Mouse (Mus musculus) splenic B cell, adult 2 months (primary cell): ENCODE results near the gene Zfp831.

Experiments used
- DNase-seq: peaks from one replicate; pipeline ENCODE4 v3.0.0-alpha.2; 2011; ENCODE audit warnings: low read depth, low spot score
- H3K27me3 ChIP-seq: 2 replicates; pipeline ENCODE4 v1.6.1; 2012; ENCODE audit warnings: mild to moderate bottlenecking, low read length, moderate library complexity, mixed read lengths; ENCODE audit not compliant: control insufficient read depth, poor library complexity, insufficient read depth, severe bottlenecking
- H3K36me3 ChIP-seq: 2 replicates; pipeline ENCODE4 v1.6.1; 2012; ENCODE audit warnings: mild to moderate bottlenecking, low read length, moderate library complexity, mixed read lengths; ENCODE audit not compliant: control insufficient read depth, poor library complexity, insufficient read depth, severe bottlenecking

Gene Zfp831

GRCm38 (mm10) chr2:174731939-174732338 is 88.6 kb downstream of the Zfp831 start:
- Histone ChIP-seq H3K36me3 (no peaks in the 10 kb centered on the region), H3K27me3 (no peaks in the 10 kb centered on the region)
- no peak for DNase-seq

- no peaks in the 10 kb centered on the region for H3K27me3 ChIP-seq
- no peak for DNase-seq
- H3K36me3 ChIP-seq = no peaks in the 10 kb centered on the region
Observed at GRCm38 (mm10) chr2:174735270-174735669, 91.9 kb downstream of the Zfp831 start.

- H3K36me3 ChIP-seq = no peaks in the 10 kb centered on the region
- H3K27me3 ChIP-seq = no peaks in the 10 kb centered on the region
- no peak for DNase-seq
Observed at GRCm38 (mm10) chr2:174747182-174747581, 103.8 kb downstream of the Zfp831 start.

DNA sequence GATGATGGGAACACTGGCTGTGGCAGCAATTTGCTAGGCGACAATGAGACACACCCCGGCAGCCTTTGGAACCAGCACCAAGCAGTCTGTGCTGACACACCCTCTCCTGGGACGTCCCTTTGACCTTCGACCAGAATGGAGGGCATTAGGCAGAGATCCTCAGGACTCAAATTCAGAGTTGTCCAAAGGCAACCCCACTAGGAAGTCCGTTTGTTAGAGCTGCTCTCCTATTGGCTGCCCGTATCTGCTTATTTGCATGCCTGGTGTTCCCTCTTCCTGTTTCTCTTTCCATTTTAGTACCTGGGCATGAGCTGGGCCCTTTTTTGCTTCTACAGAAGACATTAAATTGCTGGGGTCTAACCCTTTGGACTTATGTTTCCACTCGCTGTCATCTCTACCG is 105.0 kb downstream of the Zfp831 start:
- Histone ChIP-seq H3K36me3 (no peaks in the 10 kb centered on the region), H3K27me3 (no peaks in the 10 kb centered on the region)
- DNase-seq = no peak

- DNase-seq = no peak
- Histone ChIP-seq H3K36me3 (no peaks in the 10 kb centered on the region), H3K27me3 (no peaks in the 10 kb centered on the region)
Observed at GRCm38 (mm10) chr2:174753197-174753596, 109.9 kb downstream of the Zfp831 start.

DNA sequence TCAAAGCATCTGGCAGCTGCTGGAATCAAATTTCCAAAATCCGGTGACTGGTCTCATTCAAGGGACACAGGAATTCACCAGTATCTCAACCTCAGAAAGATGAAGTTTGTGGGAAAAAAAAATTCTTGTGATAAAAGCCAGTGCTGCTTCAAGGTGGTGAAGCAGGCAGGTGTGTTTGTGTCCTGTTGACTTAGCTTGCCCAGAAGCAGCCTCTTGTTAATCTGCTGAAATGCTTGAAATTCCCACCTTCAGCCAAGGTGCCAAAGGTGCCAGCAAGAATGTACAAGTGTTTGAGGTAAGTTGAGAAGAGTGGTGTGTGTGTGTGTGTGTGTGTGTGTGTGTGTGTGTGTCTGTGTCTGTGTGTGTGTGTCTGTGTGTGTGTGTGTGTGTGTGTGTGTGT is 110.9 kb downstream of the Zfp831 start:
- DNase-seq = no peak
- no peaks in the 10 kb centered on the region for H3K27me3 ChIP-seq
- H3K36me3 ChIP-seq = no peaks in the 10 kb centered on the region

DNA sequence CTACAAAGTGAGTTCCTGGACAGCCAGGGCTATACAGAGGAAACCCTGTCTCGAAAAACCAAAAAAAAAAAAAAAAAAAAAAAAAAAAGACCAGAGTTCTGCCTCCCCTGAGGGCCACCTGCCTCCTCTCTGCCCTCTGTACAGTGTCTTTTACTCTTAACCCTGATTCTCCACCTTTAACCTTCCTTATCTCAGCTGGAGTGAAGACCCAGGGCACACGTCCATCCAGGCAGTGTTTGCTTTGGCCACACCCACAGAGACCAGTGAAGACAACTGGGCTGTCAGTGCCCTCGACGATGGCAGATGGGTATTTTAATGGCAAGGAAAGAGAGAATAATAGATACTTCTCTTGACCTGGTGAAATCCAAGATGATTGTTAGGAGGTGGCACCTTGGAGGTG is 115.9 kb downstream of the Zfp831 start:
- no peaks in the 10 kb centered on the region for H3K36me3 ChIP-seq
- DNase-seq = no peak
- no peaks in the 10 kb centered on the region; the same call in 1 of the 2 replicates for H3K27me3 ChIP-seq
